ENCODE assay signal across 8 mouse cellular contexts in the genomic region with DNA sequence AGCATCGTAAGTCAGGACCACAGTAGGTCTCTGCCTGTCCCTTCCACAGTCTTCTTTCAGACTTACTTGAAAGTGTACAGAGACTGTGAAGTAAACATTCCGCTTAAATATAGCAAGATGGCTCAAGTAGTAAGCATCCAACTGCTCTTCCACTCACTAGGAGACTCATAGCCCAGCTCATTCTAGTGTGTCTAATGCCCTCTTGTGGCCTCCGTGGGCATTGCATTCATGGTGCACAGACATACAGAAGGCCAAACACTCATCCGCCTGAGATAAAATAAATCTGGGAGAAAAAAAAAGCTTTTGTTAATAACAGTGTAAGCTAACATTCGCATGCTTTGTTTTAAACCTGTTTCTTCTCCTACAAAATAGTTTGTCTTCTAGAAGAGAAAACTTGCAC. TPM values are rescaled to one million over a fixed set of nuclear protein-coding genes. Genes with fewer than 3 reads are reported as not detected.
DNase-seq lines count a peak whose midpoint lies in the region; ATAC-seq and TF ChIP-seq lines count a peak whose summit lies in the region.

No protein-coding gene starts in this region.

- no peak overlapping the region for H3K4me3 ChIP-seq in hindbrain, embryonic 14.5 days (replicated peaks; ENCODE audit: low read length)
- no peak overlapping the region for H3K4me3 ChIP-seq in hindbrain, embryonic 16.5 days (ENCODE audit: low read length)
- H3K4me3 ChIP-seq in hindbrain, postnatal 0 days (ENCODE audit: low read length) = no peak overlapping the region
- no peak overlapping the region for H3K4me3 ChIP-seq in thymus, adult 2 months (ENCODE audit: control insufficient read depth, insufficient read depth, low read length)

- H3K9me3 ChIP-seq in hindbrain, embryonic 14.5 days (ENCODE audit: control insufficient read depth, low read length) = no peaks in the 10 kb centered on the region
- H3K9me3 ChIP-seq in hindbrain, embryonic 16.5 days (ENCODE audit: control insufficient read depth, low read length) = no peaks in the 10 kb centered on the region
- no peaks in the 10 kb centered on the region for H3K9me3 ChIP-seq in hindbrain, postnatal 0 days (ENCODE audit: low read length)

- no peak overlapping the region for H3K9ac ChIP-seq in hindbrain, embryonic 14.5 days
- H3K9ac ChIP-seq in hindbrain, embryonic 16.5 days (ENCODE audit: low read depth, low read length) = no peak overlapping the region
- H3K9ac ChIP-seq in hindbrain, postnatal 0 days (replicated peaks; ENCODE audit: low read length) = no peak overlapping the region

- no peak for ATAC-seq in hindbrain, embryonic 14.5 days (ENCODE audit: low FRiP score)
- ATAC-seq in hindbrain, embryonic 16.5 days = no peak
- no peak for ATAC-seq in hindbrain, postnatal 0 days

- H3K27ac ChIP-seq in hindbrain, embryonic 14.5 days = no peak overlapping the region
- no peak overlapping the region for H3K27ac ChIP-seq in hindbrain, embryonic 16.5 days (ENCODE audit: low read depth, low read length)
- no peak overlapping the region for H3K27ac ChIP-seq in hindbrain, postnatal 0 days
- no peak overlapping the region for H3K27ac ChIP-seq in thymus, adult 2 months (ENCODE audit: control insufficient read depth, insufficient read depth, low read length)

- peak; percentile 76 for TF ChIP-seq CTCF in hindbrain, postnatal 0 days (IDR thresholded peaks at IDR 0.05; ENCODE audit: low read depth)
- no peak for TF ChIP-seq CTCF in thymus, adult 2 months (IDR thresholded peaks at IDR 0.05; ENCODE audit: borderline replicate concordance, control insufficient read depth, extremely low read depth, insufficient read depth, low read length, poor library complexity)

- intact Hi-C loops in left cerebral cortex, postnatal 4 days (cut with DNase I) = no loop called here

- no peaks in the 10 kb centered on the region for H3K27me3 ChIP-seq in hindbrain, embryonic 14.5 days (ENCODE audit: control insufficient read depth, insufficient read depth, low read length)
- H3K27me3 ChIP-seq in hindbrain, embryonic 16.5 days (replicated peaks; ENCODE audit: control insufficient read depth, insufficient read depth, low read length) = no peaks in the 10 kb centered on the region
- H3K27me3 ChIP-seq in hindbrain, postnatal 0 days (ENCODE audit: insufficient read depth, low read length) = no peaks in the 10 kb centered on the region
- H3K27me3 ChIP-seq in thymus, adult 2 months (ENCODE audit: control insufficient read depth, insufficient read depth, low read length) = no peaks in the 10 kb centered on the region

- 75% methylated on average over 5 of the region's 5 CpGs for WGBS in hindbrain, embryonic 14.5 days
- WGBS in hindbrain, embryonic 16.5 days = 80% methylated on average over 5 of the region's 5 CpGs
- 78% methylated on average over 5 of the region's 5 CpGs for WGBS in hindbrain, postnatal 0 days
- 85% methylated on average over 5 of the region's 5 CpGs for WGBS in thymus, adult 2 months

- DNase-seq in hindbrain, embryonic 14.5 days (ENCODE audit: low spot score) = peak; percentile 72
- peak; percentile 59 for DNase-seq in WW6 (ENCODE audit: low read depth, low spot score)
- DNase-seq in cerebellum, postnatal 4 days (ENCODE audit: low spot score in 2 of 2) = peak; percentile 50 to 67
- DNase-seq in hindbrain, postnatal 0 days (ENCODE audit: low spot score) = peak; percentile 76
- peak; percentile 68 for DNase-seq in left cerebral cortex, postnatal 4 days
- peak; percentile 54 to 63 for DNase-seq in natural killer cell, adult 2 months (ENCODE audit: low spot score in 2 of 2)
- peak; percentile 76 for DNase-seq in thymus, adult 2 months

- H3K4me1 ChIP-seq in hindbrain, embryonic 14.5 days (replicated peaks; ENCODE audit: control insufficient read depth, insufficient read depth, low read length) = no peaks in the 10 kb centered on the region
- H3K4me1 ChIP-seq in hindbrain, embryonic 16.5 days (ENCODE audit: control insufficient read depth, insufficient read depth, low read depth, low read length) = no peaks in the 10 kb centered on the region
- no peaks in the 10 kb centered on the region for H3K4me1 ChIP-seq in hindbrain, postnatal 0 days (ENCODE audit: insufficient read depth, low read length)
- H3K4me1 ChIP-seq in thymus, adult 2 months (replicated peaks; ENCODE audit: control insufficient read depth, insufficient read depth, low read length) = no peaks in the 10 kb centered on the region

- no peak overlapping the region for H3K4me2 ChIP-seq in hindbrain, embryonic 14.5 days (replicated peaks)
- no peak overlapping the region for H3K4me2 ChIP-seq in hindbrain, embryonic 16.5 days (ENCODE audit: low read length)
- no peak overlapping the region for H3K4me2 ChIP-seq in hindbrain, postnatal 0 days (ENCODE audit: low read depth, low read length)

- peaks cover 98% of the 10 kb centered on the region for H3K36me3 ChIP-seq in hindbrain, embryonic 14.5 days (replicated peaks; ENCODE audit: control insufficient read depth, insufficient read depth)
- peaks cover 53% of the 10 kb centered on the region for H3K36me3 ChIP-seq in hindbrain, embryonic 16.5 days (ENCODE audit: control insufficient read depth, insufficient read depth, low read length)
- H3K36me3 ChIP-seq in hindbrain, postnatal 0 days (ENCODE audit: insufficient read depth, low read length) = peaks cover 59% of the 10 kb centered on the region
- peaks cover 23% of the 10 kb centered on the region for H3K36me3 ChIP-seq in thymus, adult 2 months (ENCODE audit: control insufficient read depth, insufficient read depth, low read length)

- no peak for TF ChIP-seq POLR2A in thymus, adult 2 months (IDR thresholded peaks at IDR 0.05; ENCODE audit: control insufficient read depth, extremely low read depth, insufficient read depth, low read length, poor library complexity)

RNA-seq across cellular contexts. Expression of a gene that starts 23.8 kb away (rescaled TPM):
- 39.0 and 39.2 TPM in 2 replicates for polyA plus RNA-seq in hindbrain, embryonic 14.5 days (2014; fragmentation: Nextera tagmentation; extraction: Ambion mirVana)
- polyA plus RNA-seq in hindbrain, embryonic 16.5 days (2015; fragmentation: Nextera tagmentation; extraction: Ambion mirVana) = 34.2 and 37.7 TPM in 2 replicates
- total RNA-seq in hindbrain, postnatal 0 days (2014; rRNA removed) = 28.5 and 36.0 TPM in 2 replicates
- 28.4 and 29.2 TPM in 2 replicates for polyA plus RNA-seq in hindbrain, postnatal 0 days (2015; fragmentation: Nextera tagmentation; extraction: Ambion mirVana)
- total RNA-seq in left cerebral cortex, postnatal 4 days (2021) = 10 to 100 TPM; 34.3 to 34.9 TPM
- 17.6 and 17.7 TPM in 2 replicates for polyA plus RNA-seq in thymus, adult 2 months (2012; rRNA removed)

RNA-seq across cellular contexts. Expression of a gene that starts 37.6 kb away (rescaled TPM):
- polyA plus RNA-seq in hindbrain, embryonic 14.5 days (2014; fragmentation: Nextera tagmentation; extraction: Ambion mirVana) = 17.1 and 18.7 TPM in 2 replicates
- 7.7 and 8.5 TPM in 2 replicates for polyA plus RNA-seq in hindbrain, embryonic 16.5 days (2015; fragmentation: Nextera tagmentation; extraction: Ambion mirVana)
- total RNA-seq in hindbrain, postnatal 0 days (2014; rRNA removed) = 20.3 and 33.6 TPM in 2 replicates
- polyA plus RNA-seq in hindbrain, postnatal 0 days (2015; fragmentation: Nextera tagmentation; extraction: Ambion mirVana) = 7.9 and 8.4 TPM in 2 replicates
- total RNA-seq in left cerebral cortex, postnatal 4 days (2021) = 10 to 100 TPM; 40.5 to 45.4 TPM
- 33.6 and 34.1 TPM in 2 replicates for polyA plus RNA-seq in thymus, adult 2 months (2012; rRNA removed)

RNA-seq across cellular contexts. Expression of a gene that starts 42.9 kb away (rescaled TPM):
- 23.9 and 26.7 TPM in 2 replicates for polyA plus RNA-seq in hindbrain, embryonic 14.5 days (2014; fragmentation: Nextera tagmentation; extraction: Ambion mirVana)
- 39.7 and 42.6 TPM in 2 replicates for polyA plus RNA-seq in hindbrain, embryonic 16.5 days (2015; fragmentation: Nextera tagmentation; extraction: Ambion mirVana)
- total RNA-seq in hindbrain, postnatal 0 days (2014; rRNA removed) = 12.3 and 21.3 TPM in 2 replicates
- 26.6 and 28.5 TPM in 2 replicates for polyA plus RNA-seq in hindbrain, postnatal 0 days (2015; fragmentation: Nextera tagmentation; extraction: Ambion mirVana)
- 10 to 100 TPM; 34.3 to 35.9 TPM for total RNA-seq in left cerebral cortex, postnatal 4 days (2021)
- polyA plus RNA-seq in thymus, adult 2 months (2012; rRNA removed) = 18.1 and 22.7 TPM in 2 replicates
